Comparison of ENCODE assay signal across 8 mouse cellular contexts in genomic region chr5:139732634-139733107, GRCm38 (mm10). TPM values are rescaled to one million over a fixed set of nuclear protein-coding genes. Genes with fewer than 3 reads are reported as not detected.
DNase-seq lines count a peak whose midpoint lies in the region; ATAC-seq and TF ChIP-seq lines count a peak whose summit lies in the region.

No protein-coding gene starts in this region.

- DNase-seq in MEL (ENCODE audit: low read depth, low spot score), result peak; percentile 51
- DNase-seq in stomach, postnatal 0 days (ENCODE audit: low spot score), result peak; percentile 92
- DNase-seq in cerebellum, postnatal 25 days, result no peak
- DNase-seq in yolk sac, embryonic 10.5 days (ENCODE audit: low spot score), result no peak

- no peak for TF ChIP-seq CTCF in MEL (IDR thresholded peaks at IDR 0.05 in 2 of 3, conservative IDR thresholded peaks at IDR 0.05 in 1 of 3; ENCODE audit: control insufficient read depth in 1 of 3, insufficient read depth in 1 of 3, low read depth in 2 of 3, low read length in 3 of 3, poor library complexity in 1 of 3, severe bottlenecking in 1 of 3)
- peak; percentile 26; the same call in 1 of the 2 replicates for TF ChIP-seq CTCF in stomach, postnatal 0 days (IDR thresholded peaks at IDR 0.05; ENCODE audit: low read depth)

- H3K36me3 ChIP-seq in MEL (ENCODE audit: control insufficient read depth in 1 of 2, insufficient read depth in 2 of 2, low read length in 2 of 2), result peaks cover 0 to 42% of the 10 kb centered on the region in 2 experiments; a peak in 2 of 4 replicates
- H3K36me3 ChIP-seq in liver, embryonic 12.5 days, result peaks cover 37% of the 10 kb centered on the region
- H3K36me3 ChIP-seq in stomach, postnatal 0 days (ENCODE audit: control insufficient read depth, insufficient read depth, low read length), result no peaks in the 10 kb centered on the region

- H3K9me3 ChIP-seq in MEL (replicated peaks; ENCODE audit: insufficient read depth, low read length), result no peaks in the 10 kb centered on the region
- no peaks in the 10 kb centered on the region for H3K9me3 ChIP-seq in liver, embryonic 12.5 days (replicated peaks)
- no peaks in the 10 kb centered on the region for H3K9me3 ChIP-seq in stomach, postnatal 0 days (ENCODE audit: control insufficient read depth, low read length)

- TF ChIP-seq POLR2A in MEL (IDR thresholded peaks at IDR 0.05; ENCODE audit: control insufficient read depth in 1 of 2, insufficient read depth in 1 of 2, low read depth in 1 of 2, low read length in 2 of 2, poor library complexity in 1 of 2), result no peak

- no peaks in the 10 kb centered on the region for H3K79me2 ChIP-seq in MEL (ENCODE audit: control insufficient read depth, insufficient read depth, low read length, poor library complexity)

- H3K4me3 ChIP-seq in MEL (ENCODE audit: control insufficient read depth in 1 of 2, insufficient read depth in 1 of 2, low read depth in 2 of 2, low read length in 2 of 2), result no peak overlapping the region
- H3K4me3 ChIP-seq in brown adipose tissue, adult 24 weeks (ENCODE audit: insufficient read depth, low read depth, low read length), result peak overlapping the region; percentile 37
- peak overlapping the region; percentile 78 for H3K4me3 ChIP-seq in liver, embryonic 12.5 days
- no peak overlapping the region for H3K4me3 ChIP-seq in stomach, postnatal 0 days (ENCODE audit: low read depth, low read length)

- peak overlapping the region; percentile 100 for H3K4me2 ChIP-seq in liver, embryonic 12.5 days
- H3K4me2 ChIP-seq in stomach, postnatal 0 days (replicated peaks; ENCODE audit: low read depth), result peak overlapping the region; percentile 30

- no peaks in the 10 kb centered on the region for H3K27me3 ChIP-seq in MEL (ENCODE audit: control insufficient read depth in 1 of 2, insufficient read depth in 2 of 2, low read length in 2 of 2)
- H3K27me3 ChIP-seq in liver, embryonic 12.5 days (replicated peaks), result no peaks in the 10 kb centered on the region
- no peaks in the 10 kb centered on the region for H3K27me3 ChIP-seq in stomach, postnatal 0 days (ENCODE audit: control insufficient read depth, insufficient read depth, low read length)

- TF ChIP-seq RAD21 in MEL (IDR thresholded peaks at IDR 0.05; ENCODE audit: low read depth, low read length), result no peak

- no peak overlapping the region for H3K9ac ChIP-seq in MEL (ENCODE audit: control insufficient read depth, low read depth, low read length, poor library complexity, severe bottlenecking)
- H3K9ac ChIP-seq in liver, embryonic 12.5 days, result peak overlapping the region; percentile 86
- H3K9ac ChIP-seq in stomach, postnatal 0 days (ENCODE audit: low read length), result no peak overlapping the region

- peak overlapping the region; percentile 68; the same call in 1 of the 2 replicates for H3K27ac ChIP-seq in MEL (ENCODE audit: control insufficient read depth, low read depth, low read length)
- peak overlapping the region; percentile 92 for H3K27ac ChIP-seq in brown adipose tissue, adult 24 weeks (replicated peaks; ENCODE audit: low read depth, low read length)
- peak overlapping the region; percentile 98 for H3K27ac ChIP-seq in liver, embryonic 12.5 days
- H3K27ac ChIP-seq in stomach, postnatal 0 days (replicated peaks), result peak overlapping the region; percentile 80

- ATAC-seq in hematopoietic stem cell, adult 5-6 weeks (replicated peaks in 1 of 2; ENCODE audit: insufficient read depth in 1 of 2, low FRiP score in 2 of 2, low TSS enrichment in 1 of 2, low read depth in 1 of 2, poor library complexity in 2 of 2, severe bottlenecking in 2 of 2), result peak; percentile 12 to 37; a peak in 2 of 4 replicates
- no peak for ATAC-seq in liver, embryonic 12.5 days
- peak; percentile 85 for ATAC-seq in stomach, postnatal 0 days (ENCODE audit: low FRiP score, low TSS enrichment)
- no peak for ATAC-seq in activated CD4-positive, CD25-positive, alpha-beta regulatory T cell, adult 4 months

- peaks cover 29 to 48% of the 10 kb centered on the region in 2 experiments for H3K4me1 ChIP-seq in MEL (ENCODE audit: control insufficient read depth in 1 of 2, insufficient read depth in 2 of 2, low read length in 2 of 2)
- H3K4me1 ChIP-seq in brown adipose tissue, adult 24 weeks (ENCODE audit: control insufficient read depth, insufficient read depth, insufficient read length, low read length), result peaks cover 26% of the 10 kb centered on the region
- H3K4me1 ChIP-seq in liver, embryonic 12.5 days, result peaks cover 91% of the 10 kb centered on the region
- H3K4me1 ChIP-seq in stomach, postnatal 0 days (replicated peaks; ENCODE audit: control insufficient read depth, insufficient read depth), result peaks cover 12% of the 10 kb centered on the region

- WGBS in liver, embryonic 12.5 days (ENCODE audit: insufficient replicate concordance), result 25% methylated on average over 11 of the region's 11 CpGs
- 41% methylated on average over 11 of the region's 11 CpGs for WGBS in stomach, postnatal 0 days

- peak in 1 of 2 experiments; percentile 32; a peak in 2 of 4 replicates for TF ChIP-seq EP300 in MEL (IDR thresholded peaks at IDR 0.05; ENCODE audit: low read depth in 1 of 2, low read length in 2 of 2)
- no peak for TF ChIP-seq EP300 in stomach, postnatal 0 days (optimal IDR thresholded peaks at IDR 0.05)

TF ChIP-seq in MEL, 35 proteins besides CTCF, POLR2A, EP300 and RAD21 (continues in another document):
- TF ChIP-seq MAX (IDR thresholded peaks at IDR 0.05; ENCODE audit: low read length) (no peak), USF2 (IDR thresholded peaks at IDR 0.05; ENCODE audit: borderline replicate concordance in 1 of 2, insufficient read depth in 1 of 2, low read depth in 1 of 2, low read length in 2 of 2) (no peak), CHD1 (IDR thresholded peaks at IDR 0.05; ENCODE audit: low read depth, low read length) (no peak), POLR2AphosphoS2 (IDR thresholded peaks at IDR 0.05; ENCODE audit: low read length) (no peak), MAFK (IDR thresholded peaks at IDR 0.05; ENCODE audit: borderline replicate concordance, low read depth, low read length) (no peak), TCF12 (IDR thresholded peaks at IDR 0.05; ENCODE audit: low read depth, low read length) (peak; percentile 84), MAZ (IDR thresholded peaks at IDR 0.05; ENCODE audit: low read depth, low read length) (no peak), GATA1 (IDR thresholded peaks at IDR 0.05; ENCODE audit: low read depth, low read length) (no peak), UBTF (IDR thresholded peaks at IDR 0.05; ENCODE audit: borderline replicate concordance, insufficient read depth, low read depth, low read length) (no peak), GABPA (IDR thresholded peaks at IDR 0.05; ENCODE audit: low read depth, low read length) (no peak), ELF1 (IDR thresholded peaks at IDR 0.05; ENCODE audit: low read depth, low read length) (0 out of 2 replicates have a peak, but pooled peaks have one; percentile 29), TBP (IDR thresholded peaks at IDR 0.05; ENCODE audit: low read depth, low read length) (no peak), MEF2A (IDR thresholded peaks at IDR 0.05; ENCODE audit: extremely low read depth, insufficient replicate concordance, low read depth, low read length, poor library complexity, severe bottlenecking) (no peak), E2F4 (IDR thresholded peaks at IDR 0.05; ENCODE audit: borderline replicate concordance, low read depth, low read length) (no peak), BHLHE40 (IDR thresholded peaks at IDR 0.05; ENCODE audit: borderline replicate concordance, low read depth, low read length) (no peak), SIN3A (IDR thresholded peaks at IDR 0.05; ENCODE audit: low read length) (0 out of 2 replicates have a peak, but pooled peaks have one; percentile 44), ZC3H11A (IDR thresholded peaks at IDR 0.05; ENCODE audit: low read depth, low read length) (no peak), MXI1 (IDR thresholded peaks at IDR 0.05; ENCODE audit: low read depth, low read length) (no peak), CHD2 (IDR thresholded peaks at IDR 0.05; ENCODE audit: low read length) (no peak), JUND (IDR thresholded peaks at IDR 0.05; ENCODE audit: low read depth, low read length) (no peak)

RNA-seq across cellular contexts. Expression of gene Micall2, which starts 3.5 kb away (rescaled TPM):
- total RNA-seq in MEL (2012; rRNA removed), result 3.3 and 5.4 TPM in 2 replicates
- 10 to 100 TPM in 1 of 2 experiments, not detected in 1; 17.6 TPM for polyA plus RNA-seq in MEL (2012; ENCODE audit: insufficient read depth in 1 of 2, insufficient read length in 2 of 2, low read depth in 1 of 2, low replicate concordance in 2 of 2, missing spikeins in 1 of 2)
- 0.46 and 0.75 TPM in 2 replicates for polyA plus RNA-seq in brown adipose tissue, adult 24 weeks (2012; ENCODE audit: insufficient read depth, insufficient read length, missing spikeins)
- total RNA-seq in hematopoietic stem cell, adult 5-6 weeks (2017), result 6.3 and 7.2 TPM in 2 replicates
- 15.5 and 18.3 TPM in 2 replicates for polyA plus RNA-seq in liver, embryonic 12.5 days (2016; fragmentation: Nextera tagmentation; extraction: Ambion mirVana)
- 6.6 and 8.7 TPM in 2 replicates for polyA plus RNA-seq in stomach, postnatal 0 days (2015; fragmentation: Nextera tagmentation; extraction: Ambion mirVana)
- not detected for polyA plus RNA-seq in activated CD4-positive, CD25-positive, alpha-beta regulatory T cell, adult 4 months (2017; shearing (Covaris generic))

RNA-seq across cellular contexts. Expression of gene Ints1, which starts 42.8 kb away (rescaled TPM):
- total RNA-seq in MEL (2012; rRNA removed), result 77.9 and 82.5 TPM in 2 replicates
- 10 to 100 TPM in 1 of 2 experiments, not detected in 1; 89.2 TPM for polyA plus RNA-seq in MEL (2012; ENCODE audit: insufficient read depth in 1 of 2, insufficient read length in 2 of 2, low read depth in 1 of 2, low replicate concordance in 2 of 2, missing spikeins in 1 of 2)
- 15.5 and 15.9 TPM in 2 replicates for polyA plus RNA-seq in brown adipose tissue, adult 24 weeks (2012; ENCODE audit: insufficient read depth, insufficient read length, missing spikeins)
- total RNA-seq in hematopoietic stem cell, adult 5-6 weeks (2017), result 31.5 and 43.9 TPM in 2 replicates
- polyA plus RNA-seq in liver, embryonic 12.5 days (2016; fragmentation: Nextera tagmentation; extraction: Ambion mirVana), result 21.8 and 23.3 TPM in 2 replicates
- 7.9 and 8.0 TPM in 2 replicates for polyA plus RNA-seq in stomach, postnatal 0 days (2015; fragmentation: Nextera tagmentation; extraction: Ambion mirVana)
- 10 to 100 TPM; 15.6 to 16.7 TPM for polyA plus RNA-seq in activated CD4-positive, CD25-positive, alpha-beta regulatory T cell, adult 4 months (2017; shearing (Covaris generic))

RNA-seq across cellular contexts. Expression of gene Mafk, which starts 58.6 kb away (rescaled TPM):
- 43.6 and 62.1 TPM in 2 replicates for total RNA-seq in MEL (2012; rRNA removed)
- 10 to 100 TPM in 1 of 2 experiments, not detected in 1; 56.5 TPM for polyA plus RNA-seq in MEL (2012; ENCODE audit: insufficient read depth in 1 of 2, insufficient read length in 2 of 2, low read depth in 1 of 2, low replicate concordance in 2 of 2, missing spikeins in 1 of 2)
- polyA plus RNA-seq in brown adipose tissue, adult 24 weeks (2012; ENCODE audit: insufficient read depth, insufficient read length, missing spikeins), result 7.7 and 8.7 TPM in 2 replicates
- 45.8 and 52.7 TPM in 2 replicates for total RNA-seq in hematopoietic stem cell, adult 5-6 weeks (2017)
- polyA plus RNA-seq in liver, embryonic 12.5 days (2016; fragmentation: Nextera tagmentation; extraction: Ambion mirVana), result 47.7 and 48.9 TPM in 2 replicates
- polyA plus RNA-seq in stomach, postnatal 0 days (2015; fragmentation: Nextera tagmentation; extraction: Ambion mirVana), result 19.4 TPM in 2 replicates
- polyA plus RNA-seq in activated CD4-positive, CD25-positive, alpha-beta regulatory T cell, adult 4 months (2017; shearing (Covaris generic)), result 10 to 100 TPM; 10.4 to 16.7 TPM

Comparison
In these comparisons a context has a peak if more than half of its experiments do, and no peak if none do; other contexts are left out.
1. DNase-seq: peak in MEL (single experiment) and stomach, postnatal 0 days (single experiment); none in cerebellum, postnatal 25 days (0 of 2) and yolk sac, embryonic 10.5 days (single experiment).
2. H3K4me3 ChIP-seq: peak in brown adipose tissue, adult 24 weeks (single experiment) and liver, embryonic 12.5 days (single experiment); none in MEL (0 of 2) and stomach, postnatal 0 days (single experiment).
3. ATAC-seq: peak in hematopoietic stem cell, adult 5-6 weeks (2 of 2) and stomach, postnatal 0 days (single experiment); none in liver, embryonic 12.5 days (single experiment) and activated CD4-positive, CD25-positive, alpha-beta regulatory T cell, adult 4 months (single experiment).
4. Peak in every context shown above with its lines, with median percentiles within 50 percentile points of each other: H3K27ac ChIP-seq.